Mouse (Mus musculus) layer of hippocampus, postnatal 10 days (tissue): ENCODE measurements around the gene Cideb. TPM values are rescaled to one million over a fixed set of nuclear protein-coding genes. Genes with fewer than 3 reads are reported as not detected.

Experiments
- DNase-seq, 2 experiments: peaks; one replicate each; pipeline ENCODE4 v3.0.0; 2021; ENCODE audit warnings: low spot score in 2 of 2
- total RNA-seq, 2 experiments: library from RNA; stranded (reverse); gene quantifications; 2 replicates each; pipeline ENCODE4 v1.2.3; 2021

Cideb gene
- total RNA-seq, 2 experiments from 2014 or later: 0.47 to 0.89 TPM

DNA sequence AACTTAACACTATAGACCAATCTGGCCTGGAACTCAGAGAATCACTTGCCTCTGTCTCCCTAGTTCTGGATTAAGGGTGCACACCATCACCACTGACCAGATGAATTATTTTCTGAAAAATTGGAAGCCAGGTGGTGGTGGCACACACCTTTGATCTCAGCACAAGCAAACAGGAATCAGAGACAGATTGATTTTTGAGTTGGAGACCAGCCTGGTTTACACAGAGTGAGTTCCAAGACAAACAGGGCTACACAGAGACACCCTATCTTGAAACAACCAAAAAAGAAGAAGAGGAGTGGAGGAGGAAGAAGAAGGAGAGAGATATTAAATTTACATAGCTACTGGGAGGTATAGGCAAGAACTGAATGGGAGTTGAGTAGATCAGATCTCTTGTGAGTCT is 32.0 kb downstream of the Cideb start:
- no peak for DNase-seq

DNA sequence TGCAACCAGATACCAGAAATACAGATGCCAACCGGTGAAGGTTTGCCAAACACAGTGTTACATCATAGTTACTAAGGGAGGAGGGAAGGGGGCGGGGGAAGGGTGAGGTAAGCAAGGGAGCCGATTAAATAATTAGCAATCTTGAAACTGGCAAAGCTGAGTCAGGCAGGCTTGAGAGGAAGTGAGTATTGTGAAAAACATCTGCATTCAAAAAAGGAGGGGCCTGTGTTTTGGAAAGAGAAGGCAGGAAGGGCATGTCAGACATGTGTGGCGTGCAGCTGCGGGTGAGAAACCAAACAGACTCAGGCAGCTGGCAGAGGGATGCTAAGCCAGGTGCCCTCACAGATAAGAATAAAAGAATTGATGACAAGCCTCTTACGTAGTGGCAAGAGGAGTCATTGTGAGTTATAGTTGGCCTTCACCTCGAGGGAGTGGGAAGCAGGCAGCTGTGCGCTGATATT is 33.8 kb downstream of the Cideb start:
- DNase-seq: no peak

DNA sequence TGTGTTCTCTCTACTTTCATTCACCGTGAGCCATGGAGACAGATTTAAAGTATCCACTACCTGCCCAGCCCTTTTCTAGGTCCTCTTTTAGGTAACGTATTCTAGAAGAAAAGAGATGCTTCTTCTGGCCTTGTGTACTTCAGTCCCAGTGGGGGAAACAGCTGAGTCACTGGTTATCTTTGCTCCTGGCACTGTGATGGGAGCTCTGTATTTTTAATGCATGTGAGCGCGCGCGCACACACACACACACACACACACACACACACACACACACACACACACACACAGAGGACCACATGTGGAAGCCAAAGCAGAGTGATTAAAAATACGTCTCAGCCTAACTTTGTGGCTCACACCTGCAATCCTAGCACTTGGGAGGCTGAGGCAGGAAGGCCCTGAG is 34.8 kb downstream of the Cideb start:
- no peak for DNase-seq

GRCm38 (mm10) chr14:55722438-55722945 is 35.8 kb downstream of the Cideb start:
- DNase-seq: peak in 1 of 2 experiments; percentile 15

DNA sequence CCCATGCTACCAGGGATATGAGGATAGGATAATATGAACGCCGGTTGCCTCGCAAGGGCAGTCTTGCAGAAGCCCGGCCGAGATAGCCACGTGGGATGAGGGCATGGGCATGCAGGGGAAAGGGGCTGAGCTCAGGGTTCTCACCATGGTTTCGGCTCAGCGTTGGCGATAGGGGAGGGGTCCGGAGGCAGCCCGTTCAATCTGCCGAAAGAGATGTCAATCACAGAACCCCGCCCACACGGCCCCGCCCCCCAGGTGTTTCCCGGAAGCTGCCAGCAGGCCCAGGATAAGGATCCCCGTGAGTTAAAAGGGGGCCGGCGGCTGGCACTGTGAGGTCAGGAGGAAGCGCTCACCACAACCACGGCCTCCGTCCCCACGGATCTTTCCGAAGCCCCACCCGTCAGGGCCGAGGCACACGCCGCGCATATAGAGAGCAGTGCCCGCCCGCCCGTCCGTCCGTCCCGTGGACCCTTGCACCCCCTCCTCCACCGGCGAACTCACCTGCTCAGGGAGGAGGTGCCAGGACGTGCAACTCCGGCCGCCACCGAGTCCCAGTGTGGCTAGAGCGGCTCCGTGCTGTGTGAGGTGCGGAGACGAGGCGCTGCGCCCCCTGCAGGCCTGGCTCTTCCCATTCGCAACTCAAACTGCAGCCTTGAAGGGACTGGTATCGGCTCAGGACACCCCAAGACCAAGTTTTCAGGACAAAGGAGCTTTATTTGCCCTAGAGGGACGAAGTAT is 36.4 kb downstream of the Cideb start, which contains the start of gene Rabggta:
TSS of gene Rabggta (minus strand) at position 564 of the 738 bp plus-strand sequence.
- peak; percentile 92 to 95 for DNase-seq

GRCm38 (mm10) chr14:55721076-55721475 is 37.2 kb downstream of the Cideb start:
- peak in 1 of 2 experiments; percentile 16 for DNase-seq

GRCm38 (mm10) chr14:55720666-55721065 is 37.6 kb downstream of the Cideb start:
- no peak for DNase-seq

DNA sequence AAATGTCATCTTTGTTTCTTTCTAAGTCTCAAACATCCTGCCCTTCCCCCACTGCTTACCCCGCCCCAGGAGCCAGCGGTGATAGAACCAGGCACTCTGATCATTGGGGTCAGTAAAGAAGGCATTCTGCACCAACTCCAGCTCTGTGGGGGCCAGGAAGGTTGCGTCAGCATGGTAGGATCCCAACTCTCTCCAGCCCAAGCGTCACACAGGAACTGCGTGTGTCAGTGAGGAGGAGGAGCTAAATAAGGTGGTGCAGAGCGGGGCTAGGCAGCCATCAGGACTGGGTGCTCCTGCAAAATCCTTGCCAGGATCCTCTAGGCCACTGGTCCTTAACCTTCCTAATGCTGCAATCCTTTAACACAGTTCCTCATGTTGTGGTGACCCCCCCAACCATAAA is 38.5 kb downstream of the Cideb start:
- DNase-seq: no peak

GRCm38 (mm10) chr14:55716884-55717283 is 41.4 kb downstream of the Cideb start:
- DNase-seq: no peak

DNA sequence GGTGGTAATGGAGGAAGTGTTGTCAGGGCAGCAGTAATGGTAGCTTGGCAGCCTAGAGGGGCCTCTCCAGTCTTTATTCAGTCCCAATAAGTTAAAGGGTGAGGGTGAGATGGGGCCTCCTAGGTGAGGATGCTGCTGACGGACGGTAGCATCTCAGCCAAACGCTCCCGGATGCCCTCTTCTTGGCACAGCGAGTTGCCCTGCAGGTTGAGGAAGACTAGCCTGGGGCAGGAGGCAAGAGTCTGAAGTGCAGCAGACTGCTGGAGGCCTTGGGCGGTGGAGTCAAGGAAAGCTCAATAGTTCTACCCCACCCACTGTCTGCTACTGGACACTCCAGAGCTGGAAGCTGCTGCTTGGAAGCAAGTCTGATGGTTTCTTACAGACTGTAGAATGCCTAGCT is 42.0 kb downstream of the Cideb start:
- DNase-seq: no peak

- DNase-seq: no peak
Observed at GRCm38 (mm10) chr14:55714893-55715292, 43.4 kb downstream of the Cideb start.

- no peak for DNase-seq
Observed at GRCm38 (mm10) chr14:55713729-55714122, 44.5 kb downstream of the Cideb start, which contains the start of gene Tgm1. Gene Tgm1 (minus strand): TSS chr14:55713926.

DNA sequence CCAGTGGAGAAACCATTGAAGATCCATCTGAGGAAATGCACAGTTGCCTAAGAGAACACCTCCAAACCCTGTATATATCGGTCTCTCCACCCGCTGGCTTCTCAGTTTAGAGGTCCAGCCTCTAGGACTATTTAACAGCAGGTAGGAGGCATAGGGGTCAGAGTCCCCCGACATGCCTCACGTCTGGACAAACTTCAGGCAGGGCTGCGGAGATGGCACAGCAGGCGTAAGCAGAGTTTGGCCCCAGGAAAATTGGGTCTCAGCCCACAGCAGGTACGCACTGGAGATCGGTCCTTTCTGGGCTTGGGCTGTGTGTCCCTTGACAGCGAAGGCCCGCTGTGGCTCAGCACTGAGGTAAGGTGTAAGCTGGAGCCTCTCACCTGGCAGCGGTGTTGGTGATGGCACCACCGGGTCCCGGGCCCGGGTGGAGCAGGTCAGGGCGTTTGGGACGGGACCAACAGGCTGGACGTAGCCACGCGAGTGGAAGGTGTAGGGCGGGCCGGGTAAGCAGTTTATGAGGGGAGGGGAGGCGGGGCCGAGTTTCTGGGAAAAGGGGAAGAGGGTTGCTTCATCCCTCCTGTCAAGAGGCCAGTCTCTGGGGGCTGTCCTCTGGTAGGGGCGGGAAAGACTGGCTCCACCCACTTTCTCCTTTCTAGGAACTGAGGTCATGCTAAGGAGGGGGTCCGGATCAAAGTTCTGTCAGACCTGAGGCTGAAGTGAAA is 45.1 kb downstream of the Cideb start:
- DNase-seq: no peak

- DNase-seq: no peak
Observed at GRCm38 (mm10) chr14:55711786-55712185, 46.5 kb downstream of the Cideb start.

DNA sequence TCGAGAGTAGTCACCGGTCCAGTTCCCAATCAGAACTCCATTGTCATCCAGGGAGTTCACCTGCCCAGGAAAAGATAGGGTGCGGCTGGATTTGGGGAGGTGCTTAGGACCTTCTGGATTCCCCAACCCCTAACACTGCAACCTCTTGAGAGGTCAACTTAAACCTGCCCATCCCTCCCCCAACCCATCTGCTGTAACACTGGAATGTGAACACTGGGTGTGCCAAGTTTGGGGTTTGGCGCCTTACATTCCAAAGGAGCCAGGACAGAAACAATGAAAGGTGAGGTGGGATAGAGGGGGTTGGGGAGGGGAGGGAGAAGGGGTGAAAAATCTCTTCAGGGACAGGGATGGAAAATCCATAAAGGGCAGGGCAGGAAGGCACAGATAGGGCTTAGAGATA is 48.7 kb downstream of the Cideb start:
- DNase-seq: no peak

- no peak for DNase-seq
Observed at GRCm38 (mm10) chr14:55707397-55707796, 50.9 kb downstream of the Cideb start.

DNA sequence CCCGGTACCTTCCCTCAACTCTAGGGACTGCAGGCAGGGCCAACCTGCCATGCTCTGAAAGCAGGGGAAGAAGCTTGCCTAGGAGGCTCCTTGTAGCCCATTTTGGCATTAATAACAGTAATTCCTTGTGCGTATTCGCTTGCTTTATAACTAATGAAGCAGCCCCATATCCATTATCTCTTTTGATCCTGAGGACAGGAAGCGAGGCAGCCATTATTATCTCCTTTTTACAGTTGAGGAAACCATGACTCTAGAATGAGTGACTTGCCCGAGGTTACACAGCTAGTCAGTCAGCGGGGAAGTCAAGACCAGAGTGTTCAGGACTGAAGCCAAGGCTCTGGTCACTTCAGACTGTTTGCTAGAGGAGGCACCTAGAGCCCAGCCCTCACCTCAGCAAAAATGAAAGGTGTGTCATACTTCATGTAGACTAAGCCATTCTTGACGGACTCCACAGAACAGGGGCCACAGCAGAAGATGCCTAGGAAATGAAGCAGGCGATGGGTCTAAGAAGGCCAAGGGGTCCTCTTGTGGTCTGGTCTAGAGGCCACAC is 52.1 kb downstream of the Cideb start:
- no peak for DNase-seq

Other genes starting within 250 kb of the Cideb start
- 100 to 1,000 TPM; 306 to 335 TPM for gene Cpne6, start 248.0 kb downstream of the Cideb start, total RNA-seq
- under 1 TPM; 0.34 to 0.76 TPM for gene Nrl, start 233.5 kb downstream of the Cideb start, total RNA-seq
- 10 to 100 TPM; 20.4 to 21.4 TPM for gene Pck2, start 218.2 kb downstream of the Cideb start, total RNA-seq
- 10 to 100 TPM; 61.3 to 66.7 TPM for gene Dcaf11, start 198.5 kb downstream of the Cideb start, total RNA-seq
- 1 to 10 TPM in 1 of 2 experiments, not detected in 1; 1.2 TPM for gene A730061H03Rik, start 198.1 kb downstream of the Cideb start, total RNA-seq
- gene Fitm1, start 182.8 kb downstream of the Cideb start, total RNA-seq: not detected
- gene Psme1, start 180.3 kb downstream of the Cideb start, total RNA-seq: 10 to 100 TPM; 87.3 to 91.8 TPM
- 10 to 100 TPM; 50.2 to 54.6 TPM for gene Emc9, start 173.2 kb downstream of the Cideb start, total RNA-seq
- 10 to 100 TPM; 54.0 to 62.7 TPM for gene Psme2, start 167.3 kb downstream of the Cideb start, total RNA-seq
- 10 to 100 TPM; 35.6 to 37.2 TPM for gene Rnf31, start 166.8 kb downstream of the Cideb start, total RNA-seq
- 10 to 100 TPM; 11.1 to 13.0 TPM for gene Irf9, start 154.9 kb downstream of the Cideb start, total RNA-seq
- 1 to 10 TPM; 1.4 to 2.3 TPM for gene Rec8, start 140.4 kb downstream of the Cideb start, total RNA-seq
- gene Ipo4, start 122.5 kb downstream of the Cideb start, total RNA-seq: 100 to 1,000 TPM; 131 to 145 TPM
- gene Gm49378, start 120.6 kb downstream of the Cideb start, total RNA-seq: 1 to 10 TPM; 3.0 to 6.1 TPM
- gene Tm9sf1, start 114.7 kb downstream of the Cideb start, total RNA-seq: 10 to 100 TPM; 42.0 to 55.9 TPM
- gene Tssk4, start 108.3 kb downstream of the Cideb start, total RNA-seq: 1 to 10 TPM; 1.3 to 1.5 TPM
- 10 to 100 TPM; 47.8 to 50.0 TPM for gene Mdp1, start 98.0 kb downstream of the Cideb start, total RNA-seq
- gene Gmpr2, start 86.5 kb downstream of the Cideb start, total RNA-seq: 10 to 100 TPM; 29.1 TPM
- 100 to 1,000 TPM; 320 to 339 TPM for gene Nedd8, start 86.3 kb downstream of the Cideb start, total RNA-seq
- 10 to 100 TPM; 18.4 to 23.9 TPM for gene Tinf2, start 76.6 kb downstream of the Cideb start, total RNA-seq
- under 1 TPM; 0.16 to 0.18 TPM for gene Tgm1, start 44.5 kb downstream of the Cideb start, total RNA-seq
- gene Rabggta, start 36.2 kb downstream of the Cideb start, total RNA-seq: 10 to 100 TPM; 42.0 to 54.1 TPM
- 100 to 1,000 TPM; 103 to 110 TPM for gene Dhrs1, start 12.8 kb downstream of the Cideb start, total RNA-seq
- gene Nop9, start 12.8 kb downstream of the Cideb start, total RNA-seq: 10 to 100 TPM; 16.4 to 17.1 TPM
- gene Ltb4r2, start 3.0 kb upstream of the Cideb start, total RNA-seq: under 1 TPM; 0.45 to 0.64 TPM
- gene Ltb4r1, start 7.5 kb upstream of the Cideb start, total RNA-seq: under 1 TPM; 0.62 to 0.69 TPM
- 1 to 10 TPM; 6.7 to 9.0 TPM for gene Adcy4, start 25.6 kb upstream of the Cideb start, total RNA-seq
- 1 to 10 TPM in 1 of 2 experiments, under 1 TPM in 1; 0.78 to 2.2 TPM for gene Ripk3, start 30.4 kb upstream of the Cideb start, total RNA-seq
- 1 to 10 TPM; 3.9 to 5.8 TPM for gene Nfatc4, start 64.7 kb upstream of the Cideb start, total RNA-seq
- 10 to 100 TPM; 17.0 to 17.3 TPM for gene Nynrin, start 95.6 kb upstream of the Cideb start, total RNA-seq
- gene Cbln3, start 125.9 kb upstream of the Cideb start, total RNA-seq: 1 to 10 TPM in 1 of 2 experiments, under 1 TPM in 1; 0.62 to 1.0 TPM
- gene Khnyn, start 126.5 kb upstream of the Cideb start, total RNA-seq: 10 to 100 TPM; 11.8 to 13.4 TPM
- 10 to 100 TPM; 80.5 to 87.8 TPM for gene Sdr39u1, start 141.8 kb upstream of the Cideb start, total RNA-seq
- under 1 TPM in 1 of 2 experiments, not detected in 1; 0.34 TPM for gene Cma1, start 186.2 kb upstream of the Cideb start, total RNA-seq
- not detected for gene Cma2, start 192.5 kb upstream of the Cideb start, total RNA-seq